Mouse (Mus musculus) embryonic fibroblast, embryonic 13.5 days (primary cell): ENCODE results near the gene H2afy. TPM values are rescaled to one million over a fixed set of nuclear protein-coding genes. Genes with fewer than 3 reads are reported as not detected.

ENCODE experiments used
- H3K27ac ChIP-seq: 2 replicates; pipeline ENCODE4 v1.5.1; 2012; ENCODE audit warnings: low read length, control low read depth, inconsistent platforms; ENCODE audit not compliant: insufficient read depth
- H3K4me1 ChIP-seq: 2 replicates; pipeline ENCODE4 v1.6.1; 2011; ENCODE audit warnings: low read length; ENCODE audit not compliant: control insufficient read depth, insufficient read depth
- H3K4me3 ChIP-seq: 2 replicates; pipeline ENCODE4 v1.5.1; 2011; ENCODE audit warnings: mild to moderate bottlenecking, control low read depth, low read length; ENCODE audit not compliant: insufficient read depth
- CTCF ChIP-seq: IDR thresholded peaks from 2 replicates; pipeline ENCODE4 v1.5.1; 2011; ENCODE audit warnings: mild to moderate bottlenecking, control low read depth, low read length, moderate library complexity, borderline replicate concordance; ENCODE audit not compliant: insufficient read depth
- POLR2A ChIP-seq: IDR thresholded peaks from 2 replicates; pipeline ENCODE4 v1.6.1; 2011; ENCODE audit warnings: low read depth, mild to moderate bottlenecking, control low read depth, low read length, moderate library complexity
- polyA plus RNA-seq: library from polyadenylated mRNA; stranded (reverse); fragments of >200 nt; gene quantifications from 2 replicates; pipeline ENCODE4 v1.2.4, GENCODE M21; 2011; ENCODE audit warnings: low read depth; ENCODE audit not compliant: missing spikeins, insufficient read length

The H2afy gene
- polyA plus RNA-seq, 1 experiment: 88.5 TPM

GRCm38 (mm10) chr13:56078724-56079262 is 57.4 kb downstream of the H2afy start:
- H3K4me3 ChIP-seq: no peak overlapping the region
- no peak overlapping the region for H3K27ac ChIP-seq
- TF ChIP-seq POLR2A (no peak), CTCF (no peak)
- no peaks in the 10 kb centered on the region for H3K4me1 ChIP-seq

- TF ChIP-seq CTCF (no peak), POLR2A (no peak)
- no peak overlapping the region for H3K4me3 ChIP-seq
- no peaks in the 10 kb centered on the region for H3K4me1 ChIP-seq
- H3K27ac ChIP-seq: no peak overlapping the region
These were observed 60.2 kb downstream of the H2afy start for GRCm38 (mm10) chr13:56075930-56076329.

GRCm38 (mm10) chr13:56073186-56073585 is 63.0 kb downstream of the H2afy start:
- Histone ChIP-seq H3K4me1 (no peaks in the 10 kb centered on the region), H3K4me3 (no peak overlapping the region), H3K27ac (no peak overlapping the region)
- no peak for TF ChIP-seq POLR2A
- no peak for TF ChIP-seq CTCF

GRCm38 (mm10) chr13:56072268-56072607 is 63.9 kb downstream of the H2afy start:
- no peaks in the 10 kb centered on the region for H3K4me1 ChIP-seq
- no peak overlapping the region for H3K4me3 ChIP-seq
- no peak overlapping the region for H3K27ac ChIP-seq
- TF ChIP-seq CTCF: no peak

- Histone ChIP-seq H3K4me3 (no peak overlapping the region), H3K27ac (no peak overlapping the region), H3K4me1 (no peaks in the 10 kb centered on the region)
- TF ChIP-seq POLR2A (no peak), CTCF (no peak)
These were observed 64.4 kb downstream of the H2afy start for GRCm38 (mm10) chr13:56071586-56072267.

- no peak for TF ChIP-seq POLR2A
- no peak for TF ChIP-seq CTCF
- H3K4me1 ChIP-seq: no peaks in the 10 kb centered on the region
- no peak overlapping the region for H3K27ac ChIP-seq
- no peak overlapping the region for H3K4me3 ChIP-seq
These were observed 66.5 kb downstream of the H2afy start for GRCm38 (mm10) chr13:56069643-56070042.

GRCm38 (mm10) chr13:56068517-56068916 is 67.6 kb downstream of the H2afy start:
- no peak overlapping the region for H3K27ac ChIP-seq
- no peak for TF ChIP-seq CTCF
- no peak for TF ChIP-seq POLR2A

GRCm38 (mm10) chr13:56066904-56067303 is 69.3 kb downstream of the H2afy start:
- H3K27ac ChIP-seq: no peak overlapping the region
- no peaks in the 10 kb centered on the region for H3K4me1 ChIP-seq

More at GRCm38 (mm10) chr13:56068517-56068916, 67.6 kb downstream of the H2afy start:
- Histone ChIP-seq H3K4me1 (no peaks in the 10 kb centered on the region), H3K4me3 (no peak overlapping the region)

GRCm38 (mm10) chr13:56066152-56066551 is 70.0 kb downstream of the H2afy start:
- no peak for TF ChIP-seq CTCF
- no peak for TF ChIP-seq POLR2A
- H3K27ac ChIP-seq: no peak overlapping the region
- no peaks in the 10 kb centered on the region for H3K4me1 ChIP-seq
- H3K4me3 ChIP-seq: no peak overlapping the region

More at GRCm38 (mm10) chr13:56066904-56067303, 69.3 kb downstream of the H2afy start:
- TF ChIP-seq POLR2A (no peak), CTCF (no peak)
- no peak overlapping the region for H3K4me3 ChIP-seq

- Histone ChIP-seq H3K4me1 (no peaks in the 10 kb centered on the region), H3K4me3 (no peak overlapping the region), H3K27ac (no peak overlapping the region)
- TF ChIP-seq POLR2A (no peak), CTCF (no peak)
These were observed 78.4 kb downstream of the H2afy start for GRCm38 (mm10) chr13:56057761-56058160.

- Histone ChIP-seq H3K4me1 (0 out of 2 replicates have a peak, but pooled peaks cover under 1% of the 10 kb centered on the region), H3K4me3 (no peak overlapping the region), H3K27ac (no peak overlapping the region)
- TF ChIP-seq POLR2A (no peak), CTCF (no peak)
These were observed 80.4 kb downstream of the H2afy start for GRCm38 (mm10) chr13:56055720-56056119.
